In genomic region chr6:71909384-71909783, GRCm38 (mm10) we compare ENCODE assay signal across 7 mouse cellular contexts. TPM values are rescaled to one million over a fixed set of nuclear protein-coding genes. Genes with fewer than 3 reads are reported as not detected.
DNase-seq lines count a peak whose midpoint lies in the region; ATAC-seq and TF ChIP-seq lines count a peak whose summit lies in the region.

No protein-coding gene starts in this region.

- DNase-seq in lung, adult 18-20 months, result no peak
- no peak for DNase-seq in layer of hippocampus, adult 18-20 months (ENCODE audit: low spot score in 2 of 2)

- peak overlapping the region; percentile 80 for H3K4me3 ChIP-seq in lung, embryonic 16.5 days (ENCODE audit: low read length)
- H3K4me3 ChIP-seq in forebrain, embryonic 12.5 days (replicated peaks), result peak overlapping the region; percentile 78
- H3K4me3 ChIP-seq in limb, embryonic 12.5 days (replicated peaks), result peak overlapping the region; percentile 70
- peak overlapping the region; percentile 79 for H3K4me3 ChIP-seq in small intestine, adult 2 months (ENCODE audit: low read depth, low read length)

- H3K4me1 ChIP-seq in lung, embryonic 16.5 days (replicated peaks; ENCODE audit: control insufficient read depth, insufficient read depth, low read length), result peaks cover 8% of the 10 kb centered on the region
- H3K4me1 ChIP-seq in forebrain, embryonic 12.5 days, result peaks cover 17% of the 10 kb centered on the region
- H3K4me1 ChIP-seq in limb, embryonic 12.5 days (replicated peaks), result peaks cover 9% of the 10 kb centered on the region
- H3K4me1 ChIP-seq in small intestine, adult 2 months (ENCODE audit: control insufficient read depth, insufficient read depth, insufficient read length, low read length), result no peaks in the 10 kb centered on the region

- ATAC-seq in lung, embryonic 16.5 days (ENCODE audit: low read depth), result 0 out of 2 replicates have a peak, but pooled peaks have one; percentile 14
- peak; percentile 42; the same call in 1 of the 2 replicates for ATAC-seq in forebrain, embryonic 12.5 days (ENCODE audit: low FRiP score)
- no peak for ATAC-seq in limb, embryonic 12.5 days (ENCODE audit: insufficient number of reproducible peaks, insufficient read depth, low FRiP score, low TSS enrichment, low read depth)
- ATAC-seq in megakaryocyte progenitor cell, adult 5-6 weeks (replicated peaks; ENCODE audit: poor library complexity), result no peak

- no peaks in the 10 kb centered on the region for H3K27me3 ChIP-seq in lung, embryonic 16.5 days (ENCODE audit: control insufficient read depth, insufficient read depth, low read depth, low read length)
- no peaks in the 10 kb centered on the region for H3K27me3 ChIP-seq in forebrain, embryonic 12.5 days
- no peaks in the 10 kb centered on the region for H3K27me3 ChIP-seq in limb, embryonic 12.5 days
- H3K27me3 ChIP-seq in small intestine, adult 2 months (ENCODE audit: control insufficient read depth, insufficient read depth, low read length), result no peaks in the 10 kb centered on the region

- H3K9ac ChIP-seq in lung, embryonic 16.5 days (ENCODE audit: low read length), result peak overlapping the region; percentile 70
- peak overlapping the region; percentile 75; the same call in 1 of the 2 replicates for H3K9ac ChIP-seq in forebrain, embryonic 12.5 days
- H3K9ac ChIP-seq in limb, embryonic 12.5 days (replicated peaks), result peak overlapping the region; percentile 66

- 15% methylated on average over 10 of the region's 10 CpGs for WGBS in lung, embryonic 16.5 days
- 28% methylated on average over 10 of the region's 10 CpGs for WGBS in forebrain, embryonic 12.5 days
- WGBS in limb, embryonic 12.5 days, result 20% methylated on average over 10 of the region's 10 CpGs
- 10% methylated on average over 10 of the region's 10 CpGs for WGBS in small intestine, adult 2 months

- H3K36me3 ChIP-seq in lung, embryonic 16.5 days (ENCODE audit: control insufficient read depth, insufficient read depth, low read length), result peaks cover 9% of the 10 kb centered on the region; the same call in 1 of the 2 replicates
- peaks cover 20% of the 10 kb centered on the region for H3K36me3 ChIP-seq in forebrain, embryonic 12.5 days (replicated peaks)
- peaks cover 36% of the 10 kb centered on the region for H3K36me3 ChIP-seq in limb, embryonic 12.5 days
- H3K36me3 ChIP-seq in small intestine, adult 2 months (ENCODE audit: control insufficient read depth, insufficient read depth, low read length), result peaks cover 9% of the 10 kb centered on the region

- TF ChIP-seq CTCF in small intestine, adult 2 months (IDR thresholded peaks at IDR 0.05; ENCODE audit: extremely low read depth, insufficient read length, insufficient replicate concordance, low read depth, low read length), result no peak

- H3K4me2 ChIP-seq in lung, embryonic 16.5 days (ENCODE audit: low read depth, low read length), result peak overlapping the region; percentile 57
- peak overlapping the region; percentile 71 for H3K4me2 ChIP-seq in forebrain, embryonic 12.5 days
- peak overlapping the region; percentile 88 for H3K4me2 ChIP-seq in limb, embryonic 12.5 days

- H3K27ac ChIP-seq in lung, embryonic 16.5 days (ENCODE audit: low read length), result no peak overlapping the region; the same call in 1 of the 2 replicates
- no peak overlapping the region for H3K27ac ChIP-seq in forebrain, embryonic 12.5 days
- no peak overlapping the region for H3K27ac ChIP-seq in limb, embryonic 12.5 days
- H3K27ac ChIP-seq in small intestine, adult 2 months (ENCODE audit: insufficient read depth, low read depth, low read length), result no peak overlapping the region

- H3K9me3 ChIP-seq in lung, embryonic 16.5 days (ENCODE audit: control insufficient read depth, low read length), result no peaks in the 10 kb centered on the region
- no peaks in the 10 kb centered on the region for H3K9me3 ChIP-seq in forebrain, embryonic 12.5 days
- H3K9me3 ChIP-seq in limb, embryonic 12.5 days, result no peaks in the 10 kb centered on the region

- TF ChIP-seq POLR2A in small intestine, adult 2 months (IDR thresholded peaks at IDR 0.05; ENCODE audit: low read depth, low read length), result no peak

RNA-seq across cellular contexts. Expression of gene Polr1a, which starts 0.5 kb away (rescaled TPM):
- 26.5 and 27.1 TPM in 2 replicates for polyA plus RNA-seq in lung, embryonic 16.5 days (2015; fragmentation: Nextera tagmentation; extraction: Ambion mirVana)
- polyA plus RNA-seq in forebrain, embryonic 12.5 days (2016; fragmentation: Nextera tagmentation; extraction: Ambion mirVana), result 33.3 and 40.5 TPM in 2 replicates
- 41.6 TPM in 2 replicates for polyA plus RNA-seq in limb, embryonic 12.5 days (2016; fragmentation: Nextera tagmentation; extraction: Ambion mirVana)
- 2.3 and 5.9 TPM in 2 replicates for polyA plus RNA-seq in small intestine, adult 2 months (2012; rRNA removed)
- 10 to 100 TPM; 34.2 to 35.4 TPM for total RNA-seq in layer of hippocampus, adult 18-20 months (2021)
- 35.4 and 39.2 TPM in 2 replicates for total RNA-seq in megakaryocyte progenitor cell, adult 5-6 weeks (2015)
- 75.9 and 99.9 TPM in 2 replicates for total RNA-seq in megakaryocyte progenitor cell, adult 5-6 weeks (2017)

RNA-seq across cellular contexts. Expression of gene Ptcd3, which starts 0.8 kb away (rescaled TPM):
- 85.5 and 86.2 TPM in 2 replicates for polyA plus RNA-seq in lung, embryonic 16.5 days (2015; fragmentation: Nextera tagmentation; extraction: Ambion mirVana)
- polyA plus RNA-seq in forebrain, embryonic 12.5 days (2016; fragmentation: Nextera tagmentation; extraction: Ambion mirVana), result 120 and 126 TPM in 2 replicates
- polyA plus RNA-seq in limb, embryonic 12.5 days (2016; fragmentation: Nextera tagmentation; extraction: Ambion mirVana), result 126 and 131 TPM in 2 replicates
- polyA plus RNA-seq in small intestine, adult 2 months (2012; rRNA removed), result 2.2 and 4.3 TPM in 2 replicates
- 10 to 100 TPM; 64.9 to 66.1 TPM for total RNA-seq in layer of hippocampus, adult 18-20 months (2021)
- 139 and 162 TPM in 2 replicates for total RNA-seq in megakaryocyte progenitor cell, adult 5-6 weeks (2015)
- total RNA-seq in megakaryocyte progenitor cell, adult 5-6 weeks (2017), result 139 and 203 TPM in 2 replicates

Comparison
In these comparisons a context has a peak if more than half of its experiments do, and no peak if none do; other contexts are left out.
1. ATAC-seq: peak in lung, embryonic 16.5 days (single experiment) and forebrain, embryonic 12.5 days (single experiment); none in limb, embryonic 12.5 days (single experiment) and megakaryocyte progenitor cell, adult 5-6 weeks (single experiment).
2. RNA of gene Ptcd3, which starts 0.8 kb away (polyA plus RNA-seq): 120 to 126 TPM in forebrain, embryonic 12.5 days, 126 to 131 TPM in limb, embryonic 12.5 days and 85.5 to 86.2 TPM in lung, embryonic 16.5 days; 2.2 to 4.3 TPM in small intestine, adult 2 months; every median in the first group is over 10 times any median in the second.
3. Peak in every context shown above with its lines, with median percentiles within 50 percentile points of each other: H3K4me2 ChIP-seq, H3K4me3 ChIP-seq and H3K9ac ChIP-seq.